Mouse (Mus musculus) layer of hippocampus, postnatal 25 days (tissue): ENCODE measurements around the gene Mov10l1. TPM values are rescaled to one million over a fixed set of nuclear protein-coding genes. Genes with fewer than 3 reads are reported as not detected.

Experiments
- DNase-seq, 2 experiments: peaks; one replicate each; pipeline ENCODE4 v3.0.0; 2022; ENCODE audit warnings: mixed read lengths in 2 of 2, low spot score in 1 of 2; ENCODE audit errors: extremely low spot score in 1 of 2
- total RNA-seq, 2 experiments: library from RNA; stranded (reverse); gene quantifications; 2 replicates each; pipeline ENCODE4 v1.2.3; 2021

Mov10l1 gene
- total RNA-seq, 2 experiments from 2014 or later = not detected

DNA sequence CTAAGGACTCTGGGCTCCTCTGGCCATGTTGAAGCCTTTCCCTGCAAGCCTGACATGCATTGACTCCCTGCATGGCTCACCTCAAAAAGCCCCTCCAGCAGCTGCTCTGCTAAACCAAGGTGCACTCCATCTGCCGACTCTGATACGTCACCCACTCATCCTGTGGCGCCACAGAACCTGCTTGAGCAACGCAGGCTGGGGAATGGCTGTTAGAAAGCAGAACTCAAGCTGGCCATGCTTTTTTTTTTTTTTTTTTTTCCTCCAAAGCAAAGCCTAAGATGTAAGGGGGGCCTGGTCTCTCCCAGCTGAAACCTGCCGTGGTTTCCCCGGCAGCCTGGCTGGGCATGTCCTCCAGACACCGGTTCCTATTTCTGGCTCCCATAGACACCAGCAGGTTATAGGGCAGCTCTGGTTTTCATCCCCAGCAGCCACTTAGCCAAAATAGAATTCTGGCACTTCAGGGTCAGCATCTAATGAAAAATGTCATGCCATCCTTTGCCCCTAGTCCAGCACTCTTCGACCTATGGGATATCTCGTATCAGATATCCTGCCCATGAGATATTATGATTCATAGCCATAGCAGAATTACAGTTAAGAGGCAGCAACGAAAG lies 91.4 kb downstream of the Mov10l1 start:
- no peak for DNase-seq

GRCm38 (mm10) chr15:89074613-89075477 lies 92.1 kb downstream of the Mov10l1 start, which contains the start of gene Trabd:
Gene Trabd, plus strand, starts transcription at chr15:89075124.
- no peak for DNase-seq

DNA sequence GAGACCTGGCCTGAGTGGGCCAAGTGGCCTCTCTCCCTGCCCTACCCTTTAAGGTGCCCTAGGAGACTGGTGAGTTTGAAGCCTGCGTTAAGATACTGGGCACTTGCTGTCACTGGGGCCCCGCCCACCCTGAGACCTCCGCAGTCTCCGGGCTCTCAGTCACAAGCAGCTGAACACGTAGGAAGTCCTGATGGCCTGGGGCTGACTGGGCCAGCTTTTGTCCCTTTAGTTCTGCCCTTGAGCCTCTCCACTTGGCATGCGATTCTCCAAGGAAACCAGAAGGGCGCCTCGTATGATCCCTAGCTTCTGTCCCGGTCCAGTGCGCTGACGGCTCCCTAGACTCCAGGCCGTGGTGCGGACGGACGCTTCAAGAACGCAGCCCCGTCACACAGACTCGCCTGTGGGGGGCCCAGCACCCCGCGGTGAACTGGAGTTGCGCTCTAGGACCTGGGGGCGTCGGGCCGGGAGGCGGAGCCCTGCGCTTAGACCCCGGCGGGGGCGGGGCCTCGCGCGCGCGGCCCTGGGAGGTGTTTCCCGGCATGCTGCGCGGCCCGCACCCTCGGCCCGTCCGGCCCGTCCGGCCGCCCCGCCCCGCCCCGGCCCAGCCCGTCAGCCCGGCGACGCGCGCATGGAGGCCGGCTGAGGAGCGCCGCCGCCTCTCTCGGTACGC lies 92.9 kb downstream of the Mov10l1 start:
- DNase-seq = peak; percentile 72 to 82

- DNase-seq = no peak
These were observed 93.5 kb downstream of the Mov10l1 start for GRCm38 (mm10) chr15:89076156-89076731.

GRCm38 (mm10) chr15:89078208-89078836 lies 95.6 kb downstream of the Mov10l1 start:
- DNase-seq = no peak

GRCm38 (mm10) chr15:89083906-89084305 lies 101.2 kb downstream of the Mov10l1 start:
- no peak for DNase-seq

- DNase-seq = no peak
These were observed 102.1 kb downstream of the Mov10l1 start for GRCm38 (mm10) chr15:89084826-89085225.

DNA sequence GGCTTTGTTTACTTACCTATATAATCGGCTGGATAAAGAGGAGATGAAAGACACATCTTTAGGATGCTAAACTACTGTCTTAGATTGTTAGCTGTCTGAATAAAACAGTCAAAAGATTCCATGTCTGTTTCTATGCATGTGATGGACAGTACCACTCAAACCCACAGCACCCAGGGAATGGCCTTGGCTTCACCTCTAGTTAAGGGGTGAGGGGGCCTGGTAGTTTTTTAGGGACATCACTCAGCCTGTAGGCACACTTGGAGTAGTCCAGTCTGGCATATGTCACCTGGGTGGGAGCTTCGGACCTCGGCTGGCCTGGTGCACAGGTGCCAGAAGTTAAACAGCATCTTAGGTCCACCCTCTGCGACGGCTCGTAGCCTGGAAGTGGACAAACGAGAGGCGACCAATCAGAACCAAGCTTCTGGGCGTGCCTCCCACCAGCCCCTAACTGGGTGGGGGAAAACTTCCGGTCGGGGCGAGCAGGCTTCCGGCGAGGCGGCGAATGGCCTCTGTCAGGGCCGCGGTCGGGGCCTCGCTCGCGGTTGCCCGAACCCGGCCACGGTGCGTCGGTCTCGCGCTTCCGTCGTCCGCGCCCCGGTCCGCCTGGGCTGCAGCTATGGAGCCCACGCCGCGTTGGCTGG lies 106.0 kb downstream of the Mov10l1 start, which contains the start of gene Selenoo:
Gene Selenoo, plus strand, starts transcription at position 478 of the 641 bp plus-strand sequence.
- DNase-seq = peak; percentile 79 to 81

- DNase-seq = no peak
These were observed 106.7 kb downstream of the Mov10l1 start for GRCm38 (mm10) chr15:89089248-89090051.

DNA sequence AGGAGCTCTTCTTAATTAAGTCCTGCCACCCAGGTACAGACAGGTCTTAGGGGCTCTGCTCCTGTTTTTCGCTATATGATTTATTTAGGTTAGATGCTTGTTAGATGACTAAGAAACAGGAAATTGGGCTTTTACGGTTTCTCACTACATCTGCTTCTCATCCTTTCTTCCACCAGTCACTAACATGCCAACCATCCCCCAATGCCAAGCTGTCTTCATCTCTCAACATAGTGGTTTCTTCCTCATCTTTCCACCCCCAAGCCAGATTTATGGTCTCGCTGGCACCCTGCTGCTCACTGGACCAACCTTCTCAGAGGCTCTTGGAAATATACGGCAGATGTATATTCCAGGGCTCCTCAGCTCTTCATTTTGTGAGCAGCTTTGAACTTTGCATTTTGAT lies 108.0 kb downstream of the Mov10l1 start:
- DNase-seq = no peak

GRCm38 (mm10) chr15:89092181-89092580 lies 109.5 kb downstream of the Mov10l1 start:
- DNase-seq = no peak

DNA sequence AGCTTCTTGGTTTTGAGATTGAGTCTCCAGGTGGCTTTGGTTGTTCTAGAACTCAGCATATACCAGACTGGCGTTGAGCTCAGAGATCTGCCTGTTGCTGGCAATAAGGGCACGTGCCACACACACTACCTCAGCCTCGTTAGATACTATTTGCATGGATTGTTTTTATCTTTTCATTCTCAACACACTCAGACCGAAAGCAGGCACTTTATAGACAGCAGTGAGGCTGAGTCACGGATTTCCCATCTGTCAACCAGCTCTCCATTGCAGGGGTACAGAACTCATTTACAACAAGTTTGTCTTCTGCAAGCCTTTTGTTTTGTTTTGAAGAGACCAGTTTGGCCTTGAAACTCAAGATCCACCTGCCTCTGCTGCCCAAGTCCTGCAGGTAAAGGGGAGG lies 114.7 kb downstream of the Mov10l1 start:
- DNase-seq = no peak

DNA sequence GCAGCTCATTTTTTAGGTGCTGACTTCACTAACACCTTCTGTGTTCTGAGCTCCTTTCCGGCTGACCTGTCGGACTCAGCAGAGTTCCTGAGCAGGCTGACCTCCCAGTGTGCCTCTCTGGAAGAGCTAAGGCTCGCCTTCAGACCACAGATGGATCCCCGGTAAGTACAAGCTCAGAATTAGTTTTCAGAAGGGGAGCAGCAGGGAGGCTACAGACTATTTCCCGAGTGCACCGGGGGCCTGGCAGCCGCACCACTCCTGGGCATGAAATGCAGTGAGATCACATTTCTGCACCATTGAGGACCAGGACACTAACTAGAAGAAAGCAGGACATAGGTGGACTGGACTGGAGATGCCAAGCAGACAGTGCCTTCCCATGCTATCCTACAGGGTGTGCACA lies 115.9 kb downstream of the Mov10l1 start:
- DNase-seq = no peak

- DNase-seq = no peak
These were observed 118.1 kb downstream of the Mov10l1 start for GRCm38 (mm10) chr15:89100823-89101222.

DNA sequence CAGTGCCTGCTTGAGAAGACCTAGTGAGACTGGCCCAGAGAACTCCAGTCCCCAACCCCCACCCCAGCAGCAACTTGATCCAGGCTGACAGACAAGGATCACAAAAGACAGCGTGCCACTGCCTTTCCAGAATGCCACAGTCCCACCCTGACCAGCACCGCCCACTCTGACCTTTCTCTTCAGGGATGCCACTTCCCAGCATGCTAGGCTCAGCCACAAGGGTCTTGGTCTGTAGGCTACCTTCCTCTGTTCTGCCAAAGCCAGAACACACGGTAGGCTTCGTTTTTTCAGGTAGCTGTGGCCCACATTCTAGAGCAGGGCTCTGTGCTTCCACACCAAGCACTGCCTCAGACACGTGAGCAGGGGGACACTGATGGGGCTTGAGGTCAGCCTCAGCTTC lies 119.9 kb downstream of the Mov10l1 start:
- DNase-seq = no peak

DNA sequence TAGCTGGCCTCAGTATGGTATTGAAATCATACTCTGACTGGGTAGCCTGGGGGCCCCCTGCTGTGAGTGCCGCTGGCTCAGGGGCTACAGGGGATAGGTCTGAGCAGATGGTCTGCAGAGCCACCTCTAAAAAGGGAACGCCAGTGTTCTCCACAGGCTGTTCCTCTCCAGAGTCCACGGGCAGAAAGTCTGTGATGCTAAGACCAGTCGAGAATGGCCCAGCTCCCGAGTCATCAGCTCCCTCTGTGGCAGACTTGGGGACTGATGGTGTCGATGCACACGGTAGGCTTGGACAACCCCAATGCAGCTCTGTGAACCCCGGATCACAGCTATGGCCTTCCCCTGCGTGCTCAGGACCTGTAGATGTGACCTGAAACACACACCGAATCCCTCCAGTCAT lies 121.2 kb downstream of the Mov10l1 start:
- no peak for DNase-seq

DNA sequence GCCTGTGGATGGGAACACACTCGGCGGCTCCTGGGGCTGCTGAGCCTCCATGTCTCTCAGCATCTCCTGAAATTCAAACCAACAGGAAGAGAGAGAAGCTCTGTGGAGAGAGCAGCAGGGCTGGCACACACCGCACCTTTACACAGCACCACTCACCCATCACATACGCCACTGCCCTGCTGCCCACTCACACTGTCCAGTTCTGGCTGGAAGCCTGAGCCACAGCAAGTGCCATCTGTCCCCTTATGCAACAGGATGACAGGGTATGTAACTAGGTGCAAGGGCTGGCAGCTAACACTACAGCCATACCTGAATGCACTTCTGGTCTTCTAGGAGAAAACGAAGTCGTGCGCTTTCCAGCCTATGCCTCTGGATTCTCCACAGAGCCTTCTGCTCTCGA lies 121.7 kb downstream of the Mov10l1 start:
- no peak for DNase-seq
